Mouse (Mus musculus) intestine, embryonic 16.5 days (tissue): Measurements from ENCODE around the gene Tenm3. TPM values are rescaled to one million over a fixed set of nuclear protein-coding genes. Genes with fewer than 3 reads are reported as not detected.

Source experiments
- ATAC-seq: fragments of 200-750 bp; cut with Nextera tagmentation; 2 replicates; pipeline ENCODE4 v1.8.0; 2017; ENCODE audit warnings: moderate TSS enrichment, moderate library complexity
- H3K27ac ChIP-seq: fragments of 300-500 bp; sonication (generic); 2 replicates; pipeline ENCODE4 v1.5.1; 2014; ENCODE audit warnings: mild to moderate bottlenecking, low read length
- H3K27me3 ChIP-seq: fragments of 300-500 bp; sonication (generic); replicated peaks from 2 replicates; pipeline ENCODE4 v1.6.1; 2014; ENCODE audit warnings: low read length, control low read depth, mixed read lengths; ENCODE audit not compliant: control insufficient read depth, insufficient read depth
- H3K36me3 ChIP-seq: fragments of 300-500 bp; sonication (generic); 2 replicates; pipeline ENCODE4 v1.6.1; 2014; ENCODE audit warnings: low read length, control low read depth; ENCODE audit not compliant: control insufficient read depth, insufficient read depth
- H3K4me1 ChIP-seq: fragments of 300-500 bp; sonication (generic); 2 replicates; pipeline ENCODE4 v1.6.1; 2014; ENCODE audit warnings: low read length, control low read depth, mixed read lengths; ENCODE audit not compliant: control insufficient read depth, insufficient read depth
- H3K4me2 ChIP-seq: fragments of 300-500 bp; sonication (generic); 2 replicates; pipeline ENCODE4 v1.6.1; 2014; ENCODE audit warnings: low read depth, low read length, control low read depth
- H3K4me3 ChIP-seq: fragments of 300-500 bp; sonication (generic); 2 replicates; pipeline ENCODE4 v1.5.1; 2014; ENCODE audit warnings: mild to moderate bottlenecking, low read length
- H3K9ac ChIP-seq: fragments of 300-500 bp; sonication (generic); 2 replicates; pipeline ENCODE4 v1.6.1; 2014; ENCODE audit warnings: low read depth, low read length
- H3K9me3 ChIP-seq: fragments of 300-500 bp; sonication (generic); 2 replicates; pipeline ENCODE4 v1.6.1; 2016; ENCODE audit warnings: low read length, control low read depth; ENCODE audit not compliant: control insufficient read depth
- WGBS: fragments of 180-500 bp; shearing (Covaris S2); extraction: QIAGEN DNeasy Blood & Tissue Kit; methylation state at CpG from one replicate; pipeline ENCODE4 v1.1.7; 2014; 5-methylcytosine and 5-hydroxymethylcytosine counted together
- polyA plus RNA-seq: library from polyadenylated mRNA; unstranded; fragments of >200 nt; fragmentation: Nextera tagmentation; extraction: Ambion mirVana; gene quantifications from 2 replicates; pipeline ENCODE4 v1.2.1, GENCODE M21; 2015

Gene Tenm3
- polyA plus RNA-seq, 1 experiment from 2014 or later = 11.3 TPM

GRCm38 (mm10) chr8:48356849-48357248, 486.9 kb downstream of the Tenm3 start:
- ATAC-seq = peak; percentile 59; the same call in 1 of the 2 replicates
- H3K27ac ChIP-seq = no peak overlapping the region
- no peaks in the 10 kb centered on the region for H3K27me3 ChIP-seq
- no peaks in the 10 kb centered on the region for H3K36me3 ChIP-seq
- H3K4me3 ChIP-seq = no peak overlapping the region
- H3K4me1 ChIP-seq = no peaks in the 10 kb centered on the region
- WGBS = 63% methylated on average over 2 of the region's 2 CpGs
- H3K4me2 ChIP-seq = no peak overlapping the region
- H3K9me3 ChIP-seq = no peaks in the 10 kb centered on the region
- no peak overlapping the region for H3K9ac ChIP-seq

GRCm38 (mm10) chr8:48353458-48353857, 490.3 kb downstream of the Tenm3 start:
- Histone ChIP-seq H3K27ac (no peak overlapping the region), H3K4me3 (no peak overlapping the region), H3K27me3 (no peaks in the 10 kb centered on the region), H3K9me3 (no peaks in the 10 kb centered on the region), H3K4me2 (no peak overlapping the region), H3K9ac (no peak overlapping the region), H3K36me3 (no peaks in the 10 kb centered on the region), H3K4me1 (no peaks in the 10 kb centered on the region)
- ATAC-seq = no peak
- 92% methylated on average over 6 of the region's 6 CpGs for WGBS

GRCm38 (mm10) chr8:48348901-48349300, 494.9 kb downstream of the Tenm3 start:
- H3K36me3 ChIP-seq = no peaks in the 10 kb centered on the region
- 96% methylated on average over 5 of the region's 5 CpGs for WGBS
- no peak for ATAC-seq
- H3K4me3 ChIP-seq = no peak overlapping the region
- no peaks in the 10 kb centered on the region for H3K27me3 ChIP-seq
- H3K9me3 ChIP-seq = no peaks in the 10 kb centered on the region
- no peak overlapping the region for H3K4me2 ChIP-seq
- no peak overlapping the region for H3K9ac ChIP-seq
- no peaks in the 10 kb centered on the region for H3K4me1 ChIP-seq
- no peak overlapping the region for H3K27ac ChIP-seq

- H3K4me3 ChIP-seq = no peak overlapping the region
- no peaks in the 10 kb centered on the region for H3K36me3 ChIP-seq
- no peaks in the 10 kb centered on the region for H3K4me1 ChIP-seq
- H3K4me2 ChIP-seq = no peak overlapping the region
- ATAC-seq = no peak
- H3K9ac ChIP-seq = no peak overlapping the region
- no peak overlapping the region for H3K27ac ChIP-seq
- H3K27me3 ChIP-seq = no peaks in the 10 kb centered on the region
- WGBS = 91% methylated on average over 4 of the region's 4 CpGs
- H3K9me3 ChIP-seq = no peaks in the 10 kb centered on the region
Measured at GRCm38 (mm10) chr8:48348386-48348785, 495.4 kb downstream of the Tenm3 start.

GRCm38 (mm10) chr8:48343067-48343420, 500.7 kb downstream of the Tenm3 start:
- Histone ChIP-seq H3K9me3 (no peaks in the 10 kb centered on the region), H3K4me2 (no peak overlapping the region), H3K36me3 (no peaks in the 10 kb centered on the region), H3K27me3 (no peaks in the 10 kb centered on the region), H3K9ac (no peak overlapping the region), H3K4me3 (no peak overlapping the region), H3K4me1 (no peaks in the 10 kb centered on the region), H3K27ac (no peak overlapping the region)
- no peak for ATAC-seq
- WGBS = 85% methylated on average over 18 of the region's 18 CpGs

- H3K4me3 ChIP-seq = no peak overlapping the region
- no peak overlapping the region for H3K27ac ChIP-seq
- H3K9me3 ChIP-seq = no peaks in the 10 kb centered on the region
- no peaks in the 10 kb centered on the region for H3K4me1 ChIP-seq
- no peak overlapping the region for H3K9ac ChIP-seq
- 73% methylated on average over 30 of the region's 30 CpGs for WGBS
- no peaks in the 10 kb centered on the region for H3K36me3 ChIP-seq
- no peak for ATAC-seq
- no peaks in the 10 kb centered on the region for H3K27me3 ChIP-seq
- H3K4me2 ChIP-seq = no peak overlapping the region
Measured at GRCm38 (mm10) chr8:48342321-48343066, 501.3 kb downstream of the Tenm3 start.

- no peak overlapping the region for H3K9ac ChIP-seq
- H3K27me3 ChIP-seq = no peaks in the 10 kb centered on the region
- no peak overlapping the region for H3K4me3 ChIP-seq
- H3K36me3 ChIP-seq = no peaks in the 10 kb centered on the region
- 72% methylated on average over 4 of the region's 4 CpGs for WGBS
- H3K9me3 ChIP-seq = no peaks in the 10 kb centered on the region
- H3K27ac ChIP-seq = no peak overlapping the region
- H3K4me2 ChIP-seq = no peak overlapping the region
- H3K4me1 ChIP-seq = no peaks in the 10 kb centered on the region
- no peak for ATAC-seq
Measured at GRCm38 (mm10) chr8:48341692-48342091, 502.1 kb downstream of the Tenm3 start.

- Histone ChIP-seq H3K4me3 (no peak overlapping the region), H3K27me3 (no peaks in the 10 kb centered on the region), H3K9ac (no peak overlapping the region), H3K27ac (no peak overlapping the region), H3K4me1 (no peaks in the 10 kb centered on the region), H3K36me3 (no peaks in the 10 kb centered on the region), H3K9me3 (no peaks in the 10 kb centered on the region), H3K4me2 (no peak overlapping the region)
- ATAC-seq = no peak
- WGBS = 72% methylated on average over 5 of the region's 5 CpGs
Measured at GRCm38 (mm10) chr8:48341276-48341675, 502.5 kb downstream of the Tenm3 start.

- Histone ChIP-seq H3K4me3 (no peak overlapping the region), H3K27me3 (no peaks in the 10 kb centered on the region)
- no peak for ATAC-seq
Measured at GRCm38 (mm10) chr8:48322655-48323265, 521.0 kb downstream of the Tenm3 start.

More at GRCm38 (mm10) chr8:48322655-48323265, 521.0 kb downstream of the Tenm3 start:
- no peaks in the 10 kb centered on the region for H3K9me3 ChIP-seq
- no peaks in the 10 kb centered on the region for H3K36me3 ChIP-seq
- H3K4me1 ChIP-seq = no peaks in the 10 kb centered on the region
- H3K4me2 ChIP-seq = no peak overlapping the region
- H3K27ac ChIP-seq = no peak overlapping the region
- 90% methylated on average over 11 of the region's 11 CpGs for WGBS
- no peak overlapping the region for H3K9ac ChIP-seq
